Mouse (Mus musculus): ENCODE results near the gene Slc22a12.

The Slc22a12 gene

GRCm38 (mm10) chr19:6494032-6494431, 48.8 kb downstream of the Slc22a12 start:
- DNase-seq (ENCODE audit: low read depth, low spot score), result no peak

DNA sequence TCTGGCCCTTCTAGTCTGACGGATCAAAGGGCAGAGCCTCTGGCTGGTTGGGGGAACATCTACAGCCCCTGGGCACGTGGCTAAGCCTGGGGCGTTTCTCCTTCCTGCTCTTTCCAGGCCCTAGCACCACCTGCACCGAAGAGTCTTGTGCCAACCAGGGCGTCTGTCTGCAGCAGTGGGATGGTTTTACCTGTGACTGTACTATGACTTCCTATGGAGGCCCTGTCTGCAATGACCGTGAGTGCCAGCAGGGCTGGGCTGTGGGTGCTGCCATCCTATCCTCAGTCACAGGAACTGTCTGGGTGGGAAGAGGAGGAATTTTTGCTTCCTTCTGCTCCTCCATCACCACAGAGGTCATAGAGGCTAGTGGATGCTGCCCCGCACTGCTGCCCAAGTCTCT, 49.6 kb downstream of the Slc22a12 start:
- peak; percentile 42 for DNase-seq (ENCODE audit: low read depth, low spot score)

DNA sequence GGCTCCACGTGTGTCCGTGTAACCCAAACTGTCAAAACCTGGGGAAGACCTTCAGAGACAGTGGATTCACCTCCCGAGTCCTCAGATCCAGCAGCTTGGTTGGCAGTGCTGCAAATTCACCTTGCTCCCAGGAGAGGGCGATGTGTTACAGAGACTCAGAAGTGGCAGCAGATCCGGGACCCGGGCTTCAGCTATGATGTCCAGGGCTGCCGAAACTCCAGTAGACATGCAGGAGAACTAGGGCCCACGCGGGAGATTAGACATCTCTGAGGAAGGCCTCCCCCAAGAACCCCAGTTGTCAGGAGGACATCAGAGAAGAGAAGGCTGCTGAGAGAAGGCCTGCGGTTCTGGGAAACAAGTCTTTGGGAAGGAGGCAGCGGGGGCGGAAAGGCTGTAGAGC, 50.7 kb downstream of the Slc22a12 start:
- peak; percentile 95 for DNase-seq (ENCODE audit: low read depth, low spot score)

DNA sequence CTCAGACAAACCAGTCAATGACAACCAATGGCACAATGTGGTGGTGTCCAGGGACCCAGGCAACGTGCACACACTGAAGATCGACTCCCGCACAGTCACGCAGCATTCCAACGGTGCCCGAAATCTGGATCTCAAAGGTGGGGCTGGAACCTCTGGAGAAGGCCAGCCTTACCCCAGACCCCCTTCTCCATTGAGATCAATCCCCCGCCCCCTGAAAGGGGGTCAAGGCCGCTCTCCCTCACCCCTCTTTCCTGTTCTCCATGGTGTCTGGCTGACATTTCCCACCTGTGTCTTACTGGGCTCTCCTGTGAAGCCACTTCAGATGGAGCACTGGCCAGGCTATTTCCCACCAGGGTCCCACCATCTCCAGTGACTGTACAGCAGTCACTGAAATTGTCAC, 51.3 kb downstream of the Slc22a12 start:
- DNase-seq (ENCODE audit: low read depth, low spot score), result no peak

GRCm38 (mm10) chr19:6489030-6489429, 53.8 kb downstream of the Slc22a12 start:
- peak; percentile 95 for DNase-seq (ENCODE audit: low read depth, low spot score)

Data from brain, adult 2 months (tissue).